Comparison of ENCODE assay signal across 10 mouse cellular contexts in genomic region chr1:149758092-149758782, GRCm38 (mm10).
DNase-seq lines count a peak whose midpoint lies in the region; TF ChIP-seq lines count a peak whose summit lies in the region.
"Had no signal": no experiment of that assay in that cellular context is flagged by ENCODE, and none has a peak within 500 bp of the region (broad histone marks: within the 10 kb centered on the region; RNA-seq: fewer than 3 reads in every experiment).

No protein-coding gene starts in this region.

- no peak overlapping the region for H3K27ac ChIP-seq in left cerebral cortex, adult 2 months
- H3K27ac ChIP-seq in cortical plate, adult 2 months (ENCODE audit: insufficient read depth, low read length) = no peak overlapping the region

- H3K4me1 ChIP-seq in cortical plate, adult 2 months (ENCODE audit: control insufficient read depth, insufficient read depth, low read length) = peaks cover 3% of the 10 kb centered on the region; the same call in 1 of the 2 replicates
- H3K4me1 ChIP-seq: megakaryocyte, embryonic 14.5 days had no signal

- TF ChIP-seq POLR2A in cortical plate, adult 2 months (IDR thresholded peaks at IDR 0.05; ENCODE audit: extremely low read depth, insufficient read depth, low read length) = no peak

- WGBS in large intestine, adult 2 months = 85% methylated on average over 1 of the region's 1 CpGs

- intact Hi-C loops in left cerebral cortex, adult 2 months (cut with DNase I) = loop anchor here (5.0 kb wide), 2 partner anchors 216 to 506 kb away; no protein-coding TSS in a partner anchor

- H3K4me3 ChIP-seq in left cerebral cortex, adult 2 months = no peak overlapping the region
- no peak overlapping the region for H3K4me3 ChIP-seq in cortical plate, adult 2 months (ENCODE audit: insufficient read depth, low read length)
- H3K4me3 ChIP-seq: erythroblast, embryonic 14.5 days; megakaryocyte, embryonic 14.5 days had no signal

- peak in 1 of 2 experiments; percentile 8 for DNase-seq in left cerebral cortex, adult 2 months (ENCODE audit: extremely low spot score in 1 of 2, low spot score in 2 of 2)
- DNase-seq in left cerebral cortex, adult 18-20 months (ENCODE audit: low spot score in 2 of 2) = no peak
- DNase-seq in NIH3T3 (ENCODE audit: low read depth) = peak; percentile 81
- DNase-seq in large intestine, adult 2 months (ENCODE audit: low read depth, low spot score) = peak; percentile 6
- peak; percentile 78 for DNase-seq in telencephalon, adult 2 months (ENCODE audit: low read depth, low spot score)
- DNase-seq in adrenal gland, adult 8-10 months = no peak
- DNase-seq in thymus, adult 18-20 months = no peak

- TF ChIP-seq CTCF in left cerebral cortex, adult 2 months (IDR thresholded peaks at IDR 0.05) = peak; percentile 76
- TF ChIP-seq CTCF in cortical plate, adult 2 months (IDR thresholded peaks at IDR 0.05; ENCODE audit: extremely low read depth, insufficient read depth, low read length) = peak; percentile 26; the same call in 1 of the 2 replicates

Comparison
In these comparisons a context has a peak if more than half of its experiments do, and no peak if none do; other contexts are left out.
1. DNase-seq: peak in NIH3T3 (single experiment), large intestine, adult 2 months (single experiment) and telencephalon, adult 2 months (single experiment); none in left cerebral cortex, adult 18-20 months (0 of 2), adrenal gland, adult 8-10 months (single experiment) and thymus, adult 18-20 months (0 of 2).